Mouse (Mus musculus) embryonic fibroblast, embryonic 13.5 days (primary cell): Measurements from ENCODE around the gene Ptprr. TPM values are rescaled to one million over a fixed set of nuclear protein-coding genes. Genes with fewer than 3 reads are reported as not detected.

ENCODE experiments used
- H3K27ac ChIP-seq: 2 replicates; pipeline ENCODE4 v1.5.1; 2012; ENCODE audit warnings: low read length, control low read depth, inconsistent platforms; ENCODE audit not compliant: insufficient read depth
- H3K4me1 ChIP-seq: 2 replicates; pipeline ENCODE4 v1.6.1; 2011; ENCODE audit warnings: low read length; ENCODE audit not compliant: control insufficient read depth, insufficient read depth
- H3K4me3 ChIP-seq: 2 replicates; pipeline ENCODE4 v1.5.1; 2011; ENCODE audit warnings: mild to moderate bottlenecking, control low read depth, low read length; ENCODE audit not compliant: insufficient read depth
- CTCF ChIP-seq: IDR thresholded peaks from 2 replicates; pipeline ENCODE4 v1.5.1; 2011; ENCODE audit warnings: mild to moderate bottlenecking, control low read depth, low read length, moderate library complexity, borderline replicate concordance; ENCODE audit not compliant: insufficient read depth
- POLR2A ChIP-seq: IDR thresholded peaks from 2 replicates; pipeline ENCODE4 v1.6.1; 2011; ENCODE audit warnings: low read depth, mild to moderate bottlenecking, control low read depth, low read length, moderate library complexity
- polyA plus RNA-seq: library from polyadenylated mRNA; stranded (reverse); fragments of >200 nt; gene quantifications from 2 replicates; pipeline ENCODE4 v1.2.4, GENCODE M21; 2011; ENCODE audit warnings: low read depth; ENCODE audit not compliant: missing spikeins, insufficient read length

Gene Ptprr
- polyA plus RNA-seq, 1 experiment: 0.56 TPM

GRCm38 (mm10) chr10:116272156-116272555, 254.1 kb downstream of the Ptprr start:
- H3K27ac ChIP-seq: no peak overlapping the region
- H3K4me1 ChIP-seq: peaks cover 10% of the 10 kb centered on the region; the same call in 1 of the 2 replicates
- TF ChIP-seq CTCF: no peak
- TF ChIP-seq POLR2A: no peak

DNA sequence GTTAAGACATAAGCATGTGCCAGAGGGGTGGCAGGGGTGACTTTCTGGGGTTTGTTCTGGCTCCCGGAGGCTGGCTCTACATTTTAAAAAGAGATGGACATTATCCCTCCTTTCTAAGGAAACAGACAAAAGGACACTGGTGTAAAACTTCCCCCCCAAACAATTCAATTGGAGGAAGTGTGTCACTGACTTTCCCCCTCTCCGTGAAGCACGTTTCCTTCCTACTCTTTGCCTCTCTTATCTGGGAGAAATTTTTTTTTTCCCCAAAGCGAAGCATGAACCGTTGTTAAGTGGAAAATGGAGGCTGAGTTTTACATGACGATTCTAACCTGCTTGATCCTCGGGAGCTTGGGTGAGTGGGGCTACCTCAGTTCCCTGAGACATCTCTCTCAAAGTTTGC, 257.3 kb downstream of the Ptprr start, which contains the start of gene Ptprb:
Gene Ptprb (plus strand): TSS at position 244 of the 400 bp plus-strand sequence.
- H3K4me3 ChIP-seq: no peak within 1 kb of the TSS
- no peak within 1 kb of the TSS for H3K27ac ChIP-seq
- H3K4me1 ChIP-seq: no peaks in the 10 kb centered on the region
- TF ChIP-seq POLR2A (no peak), CTCF (no peak)

More at GRCm38 (mm10) chr10:116272156-116272555, 254.1 kb downstream of the Ptprr start:
- H3K4me3 ChIP-seq: no peak overlapping the region

- Histone ChIP-seq H3K4me3 (no peak overlapping the region), H3K4me1 (no peaks in the 10 kb centered on the region), H3K27ac (no peak overlapping the region)
- no peak for TF ChIP-seq POLR2A
- no peak for TF ChIP-seq CTCF
Observed at GRCm38 (mm10) chr10:116286697-116287344, 268.8 kb downstream of the Ptprr start.

DNA sequence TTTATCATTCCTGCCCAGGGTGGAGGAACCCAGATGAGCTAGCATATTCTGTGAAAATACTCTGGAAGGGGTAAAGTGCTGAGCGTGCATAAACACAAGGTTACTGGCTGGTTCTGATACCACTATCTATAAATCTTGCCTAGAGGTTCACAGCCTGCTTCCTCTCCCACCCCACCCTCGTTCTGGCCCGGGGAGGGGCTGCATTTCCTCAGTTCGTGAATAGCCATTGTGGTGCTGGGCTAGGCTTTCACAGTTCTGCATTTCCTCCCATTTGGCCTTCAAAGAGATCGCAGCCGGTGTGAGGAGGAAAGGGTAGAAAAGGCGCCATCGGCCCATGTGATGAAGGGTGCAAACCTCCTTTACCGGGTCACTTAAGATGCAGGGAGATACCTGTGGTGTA, 270.1 kb downstream of the Ptprr start:
- TF ChIP-seq POLR2A (no peak), CTCF (no peak)
- Histone ChIP-seq H3K4me1 (no peaks in the 10 kb centered on the region), H3K27ac (no peak overlapping the region), H3K4me3 (no peak overlapping the region)

GRCm38 (mm10) chr10:116290483-116290882, 272.5 kb downstream of the Ptprr start:
- TF ChIP-seq POLR2A (no peak), CTCF (no peak)
- Histone ChIP-seq H3K4me3 (no peak overlapping the region), H3K27ac (no peak overlapping the region), H3K4me1 (no peaks in the 10 kb centered on the region)

GRCm38 (mm10) chr10:116291153-116291755, 273.2 kb downstream of the Ptprr start:
- Histone ChIP-seq H3K4me1 (no peaks in the 10 kb centered on the region), H3K27ac (no peak overlapping the region)
- no peak for TF ChIP-seq CTCF

DNA sequence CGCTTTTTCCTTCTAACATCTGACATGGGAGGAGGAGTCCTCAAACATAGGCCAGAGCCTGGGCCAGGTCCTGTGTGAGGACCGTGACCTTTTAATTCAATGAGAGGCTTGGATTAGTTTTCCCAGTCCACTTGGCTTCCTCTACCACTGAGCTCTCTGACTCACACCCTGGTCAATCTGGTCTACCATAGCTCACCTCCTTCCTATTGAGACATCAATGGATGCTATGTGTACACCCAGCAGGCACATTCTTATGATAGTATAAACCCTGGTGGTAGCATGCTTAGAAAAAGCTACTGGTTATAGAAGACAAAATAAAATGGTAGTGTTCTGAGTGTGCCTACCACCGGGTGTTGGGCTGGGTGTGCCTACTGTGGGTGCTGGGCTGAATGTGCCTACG, 278.4 kb downstream of the Ptprr start:
- H3K4me1 ChIP-seq: peaks cover 7% of the 10 kb centered on the region
- TF ChIP-seq POLR2A: no peak
- no peak for TF ChIP-seq CTCF
- H3K4me3 ChIP-seq: no peak overlapping the region
- peak overlapping the region; percentile 25; the same call in 1 of the 2 replicates for H3K27ac ChIP-seq

More at GRCm38 (mm10) chr10:116291153-116291755, 273.2 kb downstream of the Ptprr start:
- H3K4me3 ChIP-seq: no peak overlapping the region

GRCm38 (mm10) chr10:116297854-116298253, 279.8 kb downstream of the Ptprr start:
- Histone ChIP-seq H3K27ac (peak overlapping the region; percentile 72), H3K4me1 (peaks cover 7% of the 10 kb centered on the region), H3K4me3 (no peak overlapping the region)
- TF ChIP-seq CTCF (no peak), POLR2A (no peak)

GRCm38 (mm10) chr10:116300824-116301223, 282.8 kb downstream of the Ptprr start:
- TF ChIP-seq POLR2A (no peak), CTCF (no peak)
- no peak overlapping the region for H3K4me3 ChIP-seq
- no peak overlapping the region for H3K27ac ChIP-seq
- peaks cover 7% of the 10 kb centered on the region for H3K4me1 ChIP-seq

GRCm38 (mm10) chr10:116301258-116301657, 283.2 kb downstream of the Ptprr start:
- Histone ChIP-seq H3K27ac (no peak overlapping the region), H3K4me3 (peak overlapping the region; percentile 34), H3K4me1 (peaks cover 7% of the 10 kb centered on the region)
- TF ChIP-seq CTCF: no peak
- TF ChIP-seq POLR2A: no peak
